Mouse (Mus musculus) gastrocnemius, adult 18-20 months (tissue): ENCODE measurements at regions not wholly inside any gene's neighbourhood (a gene's known extent, or its start where the extent isn't known, plus 50 kb on each side); places are given as distances from the start of the nearest gene placed in this dataset.

Experiments used
- DNase-seq: peaks from one replicate; pipeline ENCODE4 v3.0.0; 2021; ENCODE audit warnings: low spot score

DNA sequence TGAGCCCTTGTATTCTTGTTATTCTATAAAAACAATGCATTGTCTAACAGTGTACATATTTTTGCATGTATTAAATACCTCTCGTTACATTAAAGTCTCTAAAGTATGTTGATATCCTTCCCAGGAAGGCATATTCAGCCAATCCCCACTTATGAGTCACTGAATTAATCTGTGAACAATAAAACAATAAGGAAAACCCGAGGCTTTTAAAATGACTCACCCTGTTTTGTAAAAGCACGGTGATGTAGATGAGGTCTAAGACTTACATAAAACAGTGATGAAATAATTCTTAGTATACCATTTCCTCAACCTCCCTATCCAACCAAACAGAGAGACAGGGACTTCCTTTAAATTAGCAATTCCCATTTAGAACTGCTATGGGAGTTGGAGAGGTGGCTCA, 95.8 kb downstream of the Asb7 start:
- no peak for DNase-seq

GRCm38 (mm10) chr7:66591594-66592290, 97.7 kb downstream of the Asb7 start:
- no peak for DNase-seq

DNA sequence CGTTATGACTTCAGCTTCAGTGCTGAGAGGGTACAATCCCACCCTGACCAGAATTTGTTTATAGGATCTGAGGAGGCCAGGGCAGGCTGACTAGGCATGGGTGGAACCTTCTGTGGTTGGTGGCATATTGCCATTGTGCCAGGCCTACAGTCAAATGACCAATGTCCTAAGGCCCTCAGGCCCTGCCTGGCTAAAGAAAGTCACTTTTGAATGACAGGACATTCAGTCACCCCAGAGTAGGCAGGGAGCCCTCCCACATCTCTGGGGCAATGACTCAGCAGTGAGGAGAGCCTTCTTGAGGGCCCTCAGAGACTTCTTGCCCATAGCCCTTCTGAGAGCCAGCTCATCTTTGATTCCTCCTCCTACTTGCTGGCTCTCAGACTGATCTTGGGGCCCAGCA, 102.9 kb downstream of the Asb7 start:
- no peak for DNase-seq

DNA sequence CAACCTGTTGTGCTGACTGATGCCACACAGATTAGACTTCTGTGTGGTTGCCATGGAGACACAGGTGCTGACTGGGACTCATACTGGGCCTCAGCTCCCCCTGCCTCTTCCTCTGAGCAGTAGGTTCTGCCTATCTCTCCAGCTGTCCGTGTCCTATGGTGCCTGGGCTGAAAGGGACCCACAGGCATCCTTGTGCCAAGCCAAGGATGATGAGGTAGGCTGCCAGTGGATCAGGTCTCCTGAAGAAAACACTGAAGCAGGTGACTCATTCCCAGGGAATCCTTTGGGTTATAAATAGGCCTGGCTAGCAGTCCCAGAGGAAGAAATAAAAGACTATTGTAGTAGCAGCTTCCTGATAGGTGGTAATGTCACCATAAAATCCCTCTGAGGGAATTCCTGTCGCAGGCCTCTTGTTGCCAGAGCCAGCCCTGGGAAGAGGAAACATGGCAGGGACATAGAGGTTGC, 108.7 kb downstream of the Asb7 start:
- no peak for DNase-seq

- no peak for DNase-seq
These were observed 113.1 kb downstream of the Asb7 start for GRCm38 (mm10) chr7:66576261-66576660.

DNA sequence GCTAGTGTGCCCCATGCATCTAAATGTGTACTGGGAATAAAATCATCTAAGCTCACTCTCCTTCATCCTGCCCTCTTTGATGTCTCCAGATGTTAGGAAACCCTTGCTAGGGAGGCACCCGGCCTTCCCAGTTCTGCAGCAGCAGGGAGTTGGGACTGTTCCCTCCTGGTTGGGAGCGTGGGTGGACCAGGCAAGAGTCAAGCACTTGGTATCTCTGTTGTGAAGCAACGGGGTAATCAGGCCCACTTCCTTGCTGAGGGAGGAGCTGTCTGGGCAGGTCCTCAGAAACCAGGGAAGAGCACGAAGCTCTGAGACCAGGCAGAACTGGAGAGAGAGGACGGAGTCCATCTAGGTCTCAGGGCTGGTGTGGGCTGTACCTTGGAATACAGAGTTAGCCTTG, 117.9 kb downstream of the Asb7 start:
- DNase-seq = no peak

DNA sequence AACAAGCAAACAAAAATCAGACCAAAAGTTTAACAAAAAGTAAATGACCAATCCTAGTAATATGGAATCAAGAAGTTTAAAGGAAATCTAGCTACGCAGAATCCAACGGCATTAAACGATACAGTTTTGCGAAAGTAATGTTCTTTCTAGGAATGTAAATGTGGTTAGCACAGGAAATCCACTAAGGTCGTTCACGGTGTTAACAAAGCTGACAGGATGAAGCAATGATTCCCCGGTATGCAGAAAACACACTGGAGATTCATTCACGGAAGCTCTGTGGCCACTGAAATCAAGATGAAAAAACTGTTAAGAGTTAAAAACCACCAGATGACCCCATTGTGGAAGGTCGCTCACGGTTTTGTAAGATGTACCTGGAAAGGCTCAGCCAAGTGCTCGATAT, 120.4 kb upstream of the Aldh1a3 start:
- no peak for DNase-seq

DNA sequence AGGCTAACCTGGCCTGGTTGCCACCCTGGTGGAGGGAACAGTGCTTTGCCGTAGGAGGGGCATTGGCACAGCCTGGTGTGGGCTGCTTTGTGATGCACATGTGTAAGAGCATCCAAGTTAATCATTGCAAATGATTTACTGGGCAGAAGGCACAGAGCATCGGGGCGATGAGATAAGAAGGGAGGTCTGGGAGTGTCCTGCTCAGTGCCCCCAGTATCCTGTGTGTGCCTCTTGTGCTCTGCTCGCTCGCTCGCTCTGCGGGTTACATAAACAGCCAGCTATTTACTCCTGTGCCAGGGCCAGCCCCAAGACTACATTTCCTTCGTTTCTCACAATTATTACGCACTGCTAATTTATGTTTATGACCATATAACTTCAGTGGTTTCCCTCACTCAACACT, 117.9 kb upstream of the Aldh1a3 start:
- DNase-seq = no peak

GRCm38 (mm10) chr7:66544352-66545053, 117.2 kb upstream of the Aldh1a3 start:
- DNase-seq = no peak

GRCm38 (mm10) chr7:66532596-66532995, 105.3 kb upstream of the Aldh1a3 start:
- no peak for DNase-seq

DNA sequence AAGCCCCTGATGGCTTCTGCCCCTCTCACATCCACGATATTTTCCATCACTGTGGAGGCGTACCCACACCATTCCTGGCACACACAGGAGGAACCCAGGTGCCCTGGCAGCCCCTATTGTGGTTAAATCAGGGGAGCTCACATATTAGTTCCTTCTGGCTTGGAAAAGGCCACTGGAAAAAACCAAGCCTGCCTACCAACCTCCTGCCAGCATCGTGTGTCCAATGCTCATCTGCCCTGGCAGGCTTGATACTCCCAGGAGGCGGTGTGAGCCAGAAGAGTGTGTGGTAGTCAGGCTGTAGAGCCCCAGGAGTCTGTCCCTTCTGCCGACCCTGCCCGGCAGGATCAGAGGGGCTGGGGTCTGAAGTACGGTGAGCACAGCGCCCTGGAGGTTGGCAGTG, 104.7 kb upstream of the Aldh1a3 start:
- DNase-seq = no peak

GRCm38 (mm10) chr7:66531111-66531510, 103.8 kb upstream of the Aldh1a3 start:
- DNase-seq = no peak

- DNase-seq = peak; percentile 76
These were observed 101.6 kb upstream of the Aldh1a3 start for GRCm38 (mm10) chr7:66528881-66529280.

- no peak for DNase-seq
These were observed 96.6 kb upstream of the Aldh1a3 start for GRCm38 (mm10) chr7:66523959-66524358.

GRCm38 (mm10) chr7:66521522-66521921, 94.2 kb upstream of the Aldh1a3 start:
- no peak for DNase-seq

DNA sequence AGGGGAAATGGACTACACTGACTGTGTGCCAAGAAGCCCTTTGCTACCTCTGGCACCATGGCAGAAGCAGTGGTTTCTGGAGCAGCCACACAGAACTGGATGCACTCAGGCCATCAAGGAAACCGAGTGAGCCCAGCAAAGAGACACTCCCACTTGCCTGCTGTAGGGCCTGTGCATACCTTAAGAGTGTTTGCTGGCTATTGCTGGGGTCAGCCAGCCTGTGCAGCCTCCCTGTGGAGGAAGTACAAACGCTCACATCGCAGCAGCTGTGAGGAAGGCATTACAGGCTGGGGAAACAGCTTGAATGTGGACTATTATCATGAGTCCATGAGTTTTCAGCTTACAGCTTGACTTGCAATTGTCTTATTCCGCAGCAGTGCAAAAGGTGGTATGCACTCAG, 88.8 kb upstream of the Aldh1a3 start:
- no peak for DNase-seq

DNA sequence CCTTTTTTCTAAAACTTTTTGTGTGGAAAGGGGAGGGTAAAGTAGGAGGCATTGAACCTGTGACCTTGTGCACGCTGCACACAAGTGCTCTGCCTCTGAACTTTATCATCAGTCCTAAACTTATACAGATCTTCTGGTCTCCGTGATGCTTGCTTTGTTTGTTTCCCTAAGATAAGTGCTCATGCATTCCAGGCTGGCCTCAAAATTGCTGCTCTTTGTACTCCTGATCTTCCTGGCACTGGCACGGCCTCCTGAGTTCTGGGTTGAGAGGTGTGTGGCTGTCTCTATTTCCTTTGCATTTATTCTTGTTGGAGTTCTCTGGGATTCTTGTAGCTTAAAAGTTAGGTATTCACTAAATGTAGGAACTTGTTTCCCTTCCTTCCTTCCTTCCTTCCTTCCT, 86.1 kb upstream of the Aldh1a3 start:
- DNase-seq = no peak

GRCm38 (mm10) chr7:66505734-66506133, 78.4 kb upstream of the Aldh1a3 start:
- no peak for DNase-seq

DNA sequence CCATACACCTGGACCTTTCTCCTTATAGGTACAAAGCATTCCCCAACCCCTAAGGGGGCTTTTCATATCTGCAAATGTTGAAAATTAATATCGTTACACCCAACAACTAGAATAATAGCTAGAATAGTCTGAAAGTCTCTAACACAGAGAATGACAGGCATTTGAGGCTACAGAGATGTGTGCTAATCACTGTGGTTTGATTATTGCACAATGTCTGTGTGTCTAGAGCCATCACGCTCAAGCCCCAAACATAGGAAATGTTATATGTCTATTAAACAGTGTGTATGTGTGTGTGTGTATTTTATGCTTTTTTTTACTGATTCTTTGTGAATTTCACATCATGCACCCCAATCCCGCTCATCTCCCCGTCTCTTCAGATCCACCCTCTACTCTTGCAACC, 77.2 kb upstream of the Aldh1a3 start:
- DNase-seq = no peak

GRCm38 (mm10) chr7:66501425-66501824, 74.1 kb upstream of the Aldh1a3 start:
- DNase-seq = no peak

- DNase-seq = no peak
These were observed 70.2 kb upstream of the Aldh1a3 start for GRCm38 (mm10) chr7:66497480-66497879.

DNA sequence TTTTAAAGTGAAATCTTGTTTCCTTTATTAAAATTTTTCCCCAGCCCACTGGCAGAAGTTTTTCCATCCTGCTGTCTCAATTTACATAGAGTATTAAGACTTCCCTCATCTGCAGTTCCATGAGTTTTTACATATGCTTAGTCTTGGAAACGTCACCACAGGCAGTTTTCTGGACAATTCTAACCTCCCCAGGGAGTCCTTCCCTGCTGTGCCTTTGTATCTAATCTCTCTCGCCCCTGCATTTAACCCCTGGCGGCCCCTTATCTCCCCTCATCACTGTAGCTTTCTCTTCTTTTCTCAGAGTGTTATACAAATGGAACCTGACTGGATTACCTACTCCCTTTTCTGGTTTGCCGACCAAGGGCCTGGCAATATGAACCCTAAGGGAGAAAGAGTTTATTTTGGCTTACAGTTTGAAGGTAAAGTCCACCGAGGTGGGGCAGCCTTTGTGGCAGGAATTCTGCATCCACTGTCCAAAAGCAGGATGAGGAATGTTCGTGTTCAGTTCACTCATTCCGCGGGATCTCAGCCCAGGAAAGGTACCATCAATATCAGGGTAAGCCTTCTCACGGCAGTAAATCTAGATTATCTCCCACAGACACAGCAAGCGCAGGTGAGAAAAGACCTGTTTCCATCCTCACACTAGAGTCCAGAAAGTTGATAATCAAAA, 66.0 kb upstream of the Aldh1a3 start:
- DNase-seq = no peak

DNA sequence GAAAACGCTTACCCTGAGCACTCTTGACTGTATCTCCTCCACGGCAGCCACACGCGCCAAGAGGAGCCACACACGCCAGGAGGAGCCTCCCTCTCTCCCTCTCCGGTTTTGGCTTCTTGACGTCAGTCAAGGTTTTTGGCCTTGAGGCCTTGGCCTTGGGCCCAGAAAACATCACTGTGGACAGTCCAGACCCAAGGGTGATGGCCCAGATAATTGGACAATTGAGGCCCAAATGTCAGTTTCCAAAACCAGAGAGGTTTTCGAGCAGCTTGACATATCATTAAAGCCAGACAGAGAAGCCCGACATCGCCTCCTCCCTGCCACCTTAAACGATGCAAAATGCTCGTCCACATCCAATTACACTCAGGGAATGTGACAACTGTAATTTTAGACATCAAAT, 65.4 kb upstream of the Aldh1a3 start:
- DNase-seq = peak; percentile 25
